Mouse (Mus musculus): ENCODE measurements around the gene Mapt. TPM values are rescaled to one million over a fixed set of nuclear protein-coding genes. Genes with fewer than 3 reads are reported as not detected.

Gene Mapt
- total and polyA plus RNA-seq, 3 experiments, result 0.21 to 1.7 (median 0.64) TPM

GRCm38 (mm10) chr11:104197861-104198260, 33.3 kb upstream of the Mapt start:
- Histone ChIP-seq H3K27ac (ENCODE audit: insufficient read depth, low read depth) (no peak overlapping the region), H3K4me2 (ENCODE audit: insufficient read depth, low read depth, poor library complexity, severe bottlenecking) (no peak overlapping the region), H3K79me2 (replicated peaks; ENCODE audit: control insufficient read depth, extremely low read depth, insufficient read depth, poor library complexity, severe bottlenecking) (no peaks in the 10 kb centered on the region), H3K27me3 (replicated peaks) (peaks cover 52% of the 10 kb centered on the region), H3K36me3 (replicated peaks in 1 of 2; ENCODE audit: control insufficient read depth in 1 of 2, insufficient read depth in 1 of 2, low read length in 1 of 2) (no peaks in the 10 kb centered on the region), H3K9ac (ENCODE audit: insufficient read depth, low read depth) (no peak overlapping the region), H3K4me3 (replicated peaks in 1 of 3; ENCODE audit: low read depth in 2 of 3, low read length in 2 of 3, poor library complexity in 1 of 3) (no peak overlapping the region), H3K4me1 (ENCODE audit: control insufficient read depth in 1 of 2, insufficient read depth in 2 of 2) (no peaks in the 10 kb centered on the region), H3K9me3 (replicated peaks; ENCODE audit: low read length) (peaks cover 17% of the 10 kb centered on the region)
- dilution Hi-C loops (cut with MboI; ENCODE audit: extremely low pct_ligation_motif_present, extremely low pct_unique_long_range_greater_than_20kb, low sequenced_read_pairs) (no loop called here), in situ Hi-C loops (cut with MboI; ENCODE audit: low pct_ligation_motif_present, low pct_unique_long_range_greater_than_20kb, low sequenced_read_pairs) (loop anchor here (5.0 kb wide), 1 partner anchor 431 kb away; no protein-coding TSS in a partner anchor)
- TF ChIP-seq SMC3 (IDR thresholded peaks at IDR 0.05; ENCODE audit: low read depth, low read length) (peak; percentile 3; the same call in 1 of the 2 replicates), RAD21 (IDR thresholded peaks at IDR 0.05; ENCODE audit: low read depth, low read length) (no peak)
- peak; percentile 10 for DNase-seq (ENCODE audit: extremely low read depth)

- DNase-seq (ENCODE audit: extremely low read depth), result no peak
- peaks cover 23% of the 10 kb centered on the region for H3K9me3 ChIP-seq (replicated peaks; ENCODE audit: low read length)
- H3K9ac ChIP-seq (ENCODE audit: insufficient read depth, low read depth), result no peak overlapping the region
- H3K4me2 ChIP-seq (ENCODE audit: insufficient read depth, low read depth, poor library complexity, severe bottlenecking), result no peak overlapping the region
- peaks cover 74% of the 10 kb centered on the region for H3K27me3 ChIP-seq (replicated peaks)
- H3K36me3 ChIP-seq (replicated peaks in 1 of 2; ENCODE audit: control insufficient read depth in 1 of 2, insufficient read depth in 1 of 2, low read length in 1 of 2), result no peaks in the 10 kb centered on the region
- H3K79me2 ChIP-seq (replicated peaks; ENCODE audit: control insufficient read depth, extremely low read depth, insufficient read depth, poor library complexity, severe bottlenecking), result no peaks in the 10 kb centered on the region
- dilution Hi-C loops (cut with MboI; ENCODE audit: extremely low pct_ligation_motif_present, extremely low pct_unique_long_range_greater_than_20kb, low sequenced_read_pairs), result no loop called here
- no peak overlapping the region for H3K4me3 ChIP-seq (replicated peaks in 1 of 3; ENCODE audit: low read depth in 2 of 3, low read length in 2 of 3, poor library complexity in 1 of 3)
- H3K4me1 ChIP-seq (ENCODE audit: control insufficient read depth in 1 of 2, insufficient read depth in 2 of 2), result no peaks in the 10 kb centered on the region
- H3K27ac ChIP-seq (ENCODE audit: insufficient read depth, low read depth), result no peak overlapping the region
- in situ Hi-C loops (cut with MboI; ENCODE audit: low pct_ligation_motif_present, low pct_unique_long_range_greater_than_20kb, low sequenced_read_pairs), result no loop called here
- no peak for TF ChIP-seq JUND (conservative IDR thresholded peaks at IDR 0.05; ENCODE audit: low read depth, low read length)
- no peak for TF ChIP-seq ZNF384 (IDR thresholded peaks at IDR 0.05; ENCODE audit: low read depth, low read length)
- TF ChIP-seq CHD1 (IDR thresholded peaks at IDR 0.05; ENCODE audit: low read depth, low read length), result no peak
- TF ChIP-seq TBP (conservative IDR thresholded peaks at IDR 0.05; ENCODE audit: low read depth, low read length), result no peak
- TF ChIP-seq KAT2A (IDR thresholded peaks at IDR 0.05; ENCODE audit: insufficient replicate concordance, low read length), result no peak
- TF ChIP-seq CHD2 (IDR thresholded peaks at IDR 0.05; ENCODE audit: low read length), result no peak
- no peak for TF ChIP-seq NELFE (IDR thresholded peaks at IDR 0.05; ENCODE audit: low read depth, low read length)
- TF ChIP-seq ZMIZ1 (IDR thresholded peaks at IDR 0.05; ENCODE audit: low read depth, low read length), result no peak
- TF ChIP-seq ZKSCAN1 (IDR thresholded peaks at IDR 0.05; ENCODE audit: borderline replicate concordance, low read depth, low read length), result no peak
Observed at GRCm38 (mm10) chr11:104203271-104203670, 27.9 kb upstream of the Mapt start.

GRCm38 (mm10) chr11:104206573-104206972, 24.6 kb upstream of the Mapt start:
- dilution Hi-C loops (cut with MboI; ENCODE audit: extremely low pct_ligation_motif_present, extremely low pct_unique_long_range_greater_than_20kb, low sequenced_read_pairs) (no loop called here), in situ Hi-C loops (cut with MboI; ENCODE audit: low pct_ligation_motif_present, low pct_unique_long_range_greater_than_20kb, low sequenced_read_pairs) (no loop called here)
- no peak overlapping the region for H3K9ac ChIP-seq (ENCODE audit: insufficient read depth, low read depth)
- no peaks in the 10 kb centered on the region for H3K36me3 ChIP-seq (replicated peaks in 1 of 2; ENCODE audit: control insufficient read depth in 1 of 2, insufficient read depth in 1 of 2, low read length in 1 of 2)
- H3K27me3 ChIP-seq (replicated peaks), result peaks cover 80% of the 10 kb centered on the region
- no peaks in the 10 kb centered on the region for H3K79me2 ChIP-seq (replicated peaks; ENCODE audit: control insufficient read depth, extremely low read depth, insufficient read depth, poor library complexity, severe bottlenecking)
- H3K4me2 ChIP-seq (ENCODE audit: insufficient read depth, low read depth, poor library complexity, severe bottlenecking), result no peak overlapping the region
- no peak for DNase-seq (ENCODE audit: extremely low read depth)
- H3K9me3 ChIP-seq (replicated peaks; ENCODE audit: low read length), result peaks cover 16% of the 10 kb centered on the region
- H3K4me3 ChIP-seq (replicated peaks in 1 of 3; ENCODE audit: low read depth in 2 of 3, low read length in 2 of 3, poor library complexity in 1 of 3), result no peak overlapping the region
- no peaks in the 10 kb centered on the region; a peak in 1 of 4 replicates for H3K4me1 ChIP-seq (ENCODE audit: control insufficient read depth in 1 of 2, insufficient read depth in 2 of 2)
- no peak for TF ChIP-seq MEF2A (IDR thresholded peaks at IDR 0.05; ENCODE audit: borderline replicate concordance, low read depth, low read length)
- TF ChIP-seq CTCF (conservative IDR thresholded peaks at IDR 0.05 in 1 of 2, IDR thresholded peaks at IDR 0.05 in 1 of 2; ENCODE audit: low read depth in 2 of 2, low read length in 2 of 2), result no peak
- no peak for TF ChIP-seq ZNF384 (IDR thresholded peaks at IDR 0.05; ENCODE audit: low read depth, low read length)
- TF ChIP-seq IRF4 (IDR thresholded peaks at IDR 0.05; ENCODE audit: low read depth, low read length), result no peak
- no peak for TF ChIP-seq TCF12 (IDR thresholded peaks at IDR 0.05; ENCODE audit: low read depth, low read length)
- no peak for TF ChIP-seq ELF1 (IDR thresholded peaks at IDR 0.05; ENCODE audit: low read depth, low read length)
- no peak for TF ChIP-seq MXI1 (IDR thresholded peaks at IDR 0.05; ENCODE audit: low read depth, low read length)
- TF ChIP-seq HCFC1 (IDR thresholded peaks at IDR 0.05; ENCODE audit: low read depth, low read length), result no peak
- no peak for TF ChIP-seq JUND (conservative IDR thresholded peaks at IDR 0.05; ENCODE audit: low read depth, low read length)
- TF ChIP-seq ZKSCAN1 (IDR thresholded peaks at IDR 0.05; ENCODE audit: borderline replicate concordance, low read depth, low read length), result no peak
- no peak for TF ChIP-seq MAFK (IDR thresholded peaks at IDR 0.05; ENCODE audit: insufficient replicate concordance, low read length)
- no peak for TF ChIP-seq UBTF (IDR thresholded peaks at IDR 0.05; ENCODE audit: low read depth, low read length)
- no peak for TF ChIP-seq KAT2A (IDR thresholded peaks at IDR 0.05; ENCODE audit: insufficient replicate concordance, low read length)
- TF ChIP-seq POLR2AphosphoS2 (IDR thresholded peaks at IDR 0.05; ENCODE audit: low read depth, low read length), result no peak
- no peak for TF ChIP-seq GABPA (IDR thresholded peaks at IDR 0.05; ENCODE audit: insufficient replicate concordance, low read depth, low read length)
- H3K27ac ChIP-seq (ENCODE audit: insufficient read depth, low read depth), result no peak overlapping the region

Measured in CH12.LX (cell line).